Mouse (Mus musculus) midbrain, embryonic 11.5 days (tissue): ENCODE data around the gene Gm21972. TPM values are rescaled to one million over a fixed set of nuclear protein-coding genes. Genes with fewer than 3 reads are reported as not detected.

Source experiments
- ATAC-seq: fragments of 200-750 bp; cut with Nextera tagmentation; 2 replicates; pipeline ENCODE4 v1.8.0; 2017; ENCODE audit warnings: moderate TSS enrichment, moderate library complexity; ENCODE audit not compliant: low FRiP score
- DNase-seq: peaks from one replicate; pipeline ENCODE4 v3.0.0; 2015; ENCODE audit warnings: low spot score; ENCODE audit errors: missing footprints
- H3K27ac ChIP-seq: fragments of 300-500 bp; sonication (generic); 2 replicates; pipeline ENCODE4 v1.5.1; 2014; ENCODE audit warnings: low read depth, low read length
- H3K27me3 ChIP-seq: fragments of 300-500 bp; sonication (generic); 2 replicates; pipeline ENCODE4 v1.6.1; 2014; ENCODE audit warnings: mild to moderate bottlenecking, low read length, moderate library complexity, mixed read lengths; ENCODE audit not compliant: control insufficient read depth, insufficient read depth
- H3K36me3 ChIP-seq: fragments of 300-500 bp; sonication (generic); 2 replicates; pipeline ENCODE4 v1.6.1; 2014; ENCODE audit warnings: mild to moderate bottlenecking, low read length, moderate library complexity, mixed read lengths; ENCODE audit not compliant: control insufficient read depth, insufficient read depth
- H3K4me1 ChIP-seq: fragments of 300-500 bp; sonication (generic); 2 replicates; pipeline ENCODE4 v1.6.1; 2014; ENCODE audit warnings: low read length; ENCODE audit not compliant: control insufficient read depth, insufficient read depth
- H3K4me2 ChIP-seq: fragments of 300-500 bp; sonication (generic); 2 replicates; pipeline ENCODE4 v1.6.1; 2014; ENCODE audit warnings: mild to moderate bottlenecking, moderate library complexity
- H3K4me3 ChIP-seq: fragments of 300-500 bp; sonication (generic); 2 replicates; pipeline ENCODE4 v1.5.1; 2014; ENCODE audit warnings: low read depth, low read length
- H3K9ac ChIP-seq: fragments of 300-500 bp; sonication (generic); 2 replicates; pipeline ENCODE4 v1.6.1; 2014; ENCODE audit warnings: low read length
- H3K9me3 ChIP-seq: fragments of 300-500 bp; sonication (generic); 2 replicates; pipeline ENCODE4 v1.6.1; 2016; ENCODE audit warnings: low read length; ENCODE audit not compliant: control insufficient read depth
- WGBS: fragments of 180-500 bp; shearing (Covaris S2); extraction: QIAGEN DNeasy Blood & Tissue Kit; methylation state at CpG from one replicate; pipeline ENCODE4 v1.1.7; 2014; 5-methylcytosine and 5-hydroxymethylcytosine counted together
- polyA plus RNA-seq: library from polyadenylated mRNA; unstranded; fragments of >200 nt; fragmentation: Nextera tagmentation; extraction: Ambion mirVana; gene quantifications from 2 replicates; pipeline ENCODE4 v1.2.1, GENCODE M21; 2014

Gene Gm21972
- polyA plus RNA-seq, 1 experiment from 2014 or later: 0.40 TPM

DNA sequence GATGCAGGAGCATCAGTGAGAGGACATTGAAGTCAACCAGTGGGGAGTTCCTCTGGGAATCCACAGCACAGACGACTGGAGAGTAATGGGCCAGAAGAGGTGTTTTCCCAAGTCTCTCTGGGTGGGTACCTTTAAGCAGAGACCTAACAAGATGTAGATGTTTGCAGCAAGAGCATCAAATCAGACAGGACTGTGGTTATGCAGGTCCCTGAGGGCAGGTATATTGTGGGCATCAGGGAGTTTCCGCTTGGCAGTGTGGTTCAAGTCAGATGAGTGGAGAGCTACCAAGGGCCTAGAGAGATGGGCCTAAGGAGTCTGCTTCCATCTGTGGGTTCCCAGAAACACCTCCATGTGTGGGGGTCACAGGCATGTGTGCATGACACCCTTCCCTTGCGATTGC, 22.6 kb downstream of the Gm21972 start:
- WGBS: 83% methylated on average over 3 of the region's 3 CpGs
- 0 out of 2 replicates have a peak overlapping the region, but pooled peaks have one; percentile 17 for H3K9ac ChIP-seq
- H3K4me2 ChIP-seq: no peak overlapping the region
- peaks cover 12% of the 10 kb centered on the region for H3K4me1 ChIP-seq
- H3K4me3 ChIP-seq: no peak overlapping the region
- H3K9me3 ChIP-seq: no peaks in the 10 kb centered on the region
- H3K36me3 ChIP-seq: peaks cover 9% of the 10 kb centered on the region; the same call in 1 of the 2 replicates
- ATAC-seq: no peak
- H3K27me3 ChIP-seq: no peaks in the 10 kb centered on the region
- H3K27ac ChIP-seq: no peak overlapping the region
- no peak for DNase-seq

DNA sequence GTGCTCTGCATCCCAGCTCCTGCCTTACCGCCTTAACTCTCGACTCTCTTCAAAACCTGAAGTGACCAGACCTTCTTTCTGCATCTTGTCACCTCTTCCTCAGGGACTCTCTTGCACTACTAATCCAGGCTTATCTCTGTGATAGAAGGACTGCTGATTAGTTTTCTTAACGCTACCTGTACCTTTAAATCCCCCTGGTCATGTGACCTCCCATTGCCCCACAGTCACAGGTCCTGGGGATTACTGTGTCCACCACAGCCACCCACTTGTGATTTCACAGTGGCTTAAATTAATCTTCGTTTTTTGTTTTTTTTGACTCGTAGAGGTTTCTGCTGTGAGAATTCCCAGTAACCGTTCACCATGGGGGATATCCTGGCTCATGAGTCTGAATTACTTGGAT, 23.2 kb downstream of the Gm21972 start:
- H3K9ac ChIP-seq: no peak overlapping the region
- H3K4me2 ChIP-seq: no peak overlapping the region
- 90% methylated on average over 6 of the region's 6 CpGs for WGBS
- peaks cover 9% of the 10 kb centered on the region; the same call in 1 of the 2 replicates for H3K36me3 ChIP-seq
- no peak overlapping the region for H3K27ac ChIP-seq
- no peaks in the 10 kb centered on the region for H3K9me3 ChIP-seq
- H3K27me3 ChIP-seq: no peaks in the 10 kb centered on the region
- H3K4me3 ChIP-seq: no peak overlapping the region
- DNase-seq (no peak), ATAC-seq (no peak)
- H3K4me1 ChIP-seq: peaks cover 12% of the 10 kb centered on the region

DNA sequence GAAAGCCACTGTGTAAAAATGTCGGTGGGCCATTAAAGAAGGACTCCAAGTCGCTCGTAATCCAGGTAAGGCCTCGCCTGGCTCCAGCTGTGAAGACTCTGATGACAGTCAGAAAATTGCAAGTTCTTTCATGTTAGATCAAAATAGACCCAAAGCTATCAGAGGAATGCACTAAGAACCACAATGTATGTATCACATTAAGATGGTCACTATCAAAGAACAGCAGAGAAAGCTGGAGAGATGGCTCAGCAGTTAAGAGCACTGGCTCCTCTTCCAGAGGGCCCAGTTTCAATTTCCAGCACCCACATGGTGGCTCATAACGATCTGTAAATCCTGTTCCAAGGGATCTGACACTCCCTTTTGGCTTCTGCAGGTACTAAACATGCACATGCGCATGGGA, 26.6 kb downstream of the Gm21972 start:
- ATAC-seq (no peak), DNase-seq (no peak)
- Histone ChIP-seq H3K9me3 (no peaks in the 10 kb centered on the region), H3K36me3 (peaks cover 9% of the 10 kb centered on the region; the same call in 1 of the 2 replicates), H3K9ac (no peak overlapping the region), H3K27me3 (no peaks in the 10 kb centered on the region), H3K4me1 (peaks cover 6% of the 10 kb centered on the region), H3K27ac (no peak overlapping the region), H3K4me3 (no peak overlapping the region), H3K4me2 (no peak overlapping the region)
- 95% methylated on average over 6 of the region's 6 CpGs for WGBS

- no peaks in the 10 kb centered on the region for H3K9me3 ChIP-seq
- no peak for DNase-seq
- peaks cover 9% of the 10 kb centered on the region; the same call in 1 of the 2 replicates for H3K36me3 ChIP-seq
- H3K27me3 ChIP-seq: no peaks in the 10 kb centered on the region
- no peak overlapping the region for H3K27ac ChIP-seq
- peaks cover 2% of the 10 kb centered on the region for H3K4me1 ChIP-seq
- ATAC-seq: no peak
- WGBS: 98% methylated on average over 5 of the region's 5 CpGs
- H3K4me3 ChIP-seq: no peak overlapping the region
- H3K9ac ChIP-seq: no peak overlapping the region
- no peak overlapping the region for H3K4me2 ChIP-seq
Measured at GRCm38 (mm10) chr1:86160479-86160878, 27.0 kb downstream of the Gm21972 start.

GRCm38 (mm10) chr1:86161061-86161460, 27.6 kb downstream of the Gm21972 start:
- Histone ChIP-seq H3K36me3 (peaks cover 9% of the 10 kb centered on the region; the same call in 1 of the 2 replicates), H3K9ac (no peak overlapping the region), H3K4me1 (no peaks in the 10 kb centered on the region), H3K9me3 (no peaks in the 10 kb centered on the region), H3K4me3 (no peak overlapping the region), H3K27ac (no peak overlapping the region), H3K27me3 (no peaks in the 10 kb centered on the region), H3K4me2 (no peak overlapping the region)
- ATAC-seq: no peak
- DNase-seq: no peak
- WGBS: 98% methylated on average over 5 of the region's 5 CpGs

DNA sequence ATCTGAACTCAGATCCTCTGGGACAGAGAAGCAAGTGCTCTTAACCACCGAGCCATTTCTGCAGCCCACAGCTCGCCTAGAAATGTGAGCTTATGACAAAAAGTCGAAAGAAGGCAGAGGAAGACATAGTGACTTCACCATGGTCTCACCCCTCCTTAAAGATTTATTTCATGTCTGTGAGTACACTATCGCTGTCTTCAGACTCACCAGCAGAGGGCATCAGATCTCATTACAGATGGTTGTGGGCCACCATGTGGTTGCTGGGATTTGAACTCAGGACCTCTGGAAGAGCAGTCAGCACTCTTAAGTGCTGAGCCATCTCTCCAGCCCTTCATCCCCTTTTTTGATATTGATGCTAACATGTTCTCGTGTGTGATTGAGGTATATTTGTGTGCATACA, 41.2 kb downstream of the Gm21972 start:
- Histone ChIP-seq H3K4me2 (no peak overlapping the region), H3K27me3 (no peaks in the 10 kb centered on the region)

DNA sequence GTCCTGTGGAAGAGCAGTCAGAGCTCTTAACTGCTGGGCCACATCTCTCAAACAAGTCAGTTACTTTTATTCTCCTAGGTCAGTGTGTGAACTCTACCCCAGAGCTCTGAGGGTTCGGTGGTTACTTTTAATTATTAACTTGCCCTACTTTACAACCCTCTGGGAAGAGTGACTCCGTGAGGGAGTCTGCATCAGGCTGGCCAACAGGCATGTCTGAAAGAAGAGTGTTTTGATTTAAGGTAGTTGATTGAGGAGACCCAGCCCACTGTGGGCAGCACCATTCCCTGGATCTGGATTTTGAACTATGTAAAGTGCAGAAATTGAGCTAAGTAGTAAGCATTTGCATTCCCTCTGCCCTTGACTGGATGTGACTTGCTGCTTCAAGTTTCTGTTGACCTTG, 42.6 kb downstream of the Gm21972 start:
- ATAC-seq: no peak
- Histone ChIP-seq H3K4me3 (no peak overlapping the region), H3K4me2 (no peak overlapping the region), H3K36me3 (peaks cover 3% of the 10 kb centered on the region), H3K9ac (no peak overlapping the region), H3K27me3 (no peaks in the 10 kb centered on the region), H3K27ac (no peak overlapping the region), H3K4me1 (no peaks in the 10 kb centered on the region), H3K9me3 (no peaks in the 10 kb centered on the region)
- DNase-seq: no peak
- WGBS: 91% methylated on average over 2 of the region's 2 CpGs

More for the DNA sequence above, 41.2 kb downstream of the Gm21972 start:
- no peaks in the 10 kb centered on the region for H3K9me3 ChIP-seq
- no peak overlapping the region for H3K4me3 ChIP-seq
- ATAC-seq (no peak), DNase-seq (no peak)
- no peak overlapping the region for H3K9ac ChIP-seq
- peaks cover 3% of the 10 kb centered on the region for H3K36me3 ChIP-seq
- no peak overlapping the region for H3K27ac ChIP-seq
- WGBS: 94% methylated on average over 5 of the region's 5 CpGs
- no peaks in the 10 kb centered on the region for H3K4me1 ChIP-seq

DNA sequence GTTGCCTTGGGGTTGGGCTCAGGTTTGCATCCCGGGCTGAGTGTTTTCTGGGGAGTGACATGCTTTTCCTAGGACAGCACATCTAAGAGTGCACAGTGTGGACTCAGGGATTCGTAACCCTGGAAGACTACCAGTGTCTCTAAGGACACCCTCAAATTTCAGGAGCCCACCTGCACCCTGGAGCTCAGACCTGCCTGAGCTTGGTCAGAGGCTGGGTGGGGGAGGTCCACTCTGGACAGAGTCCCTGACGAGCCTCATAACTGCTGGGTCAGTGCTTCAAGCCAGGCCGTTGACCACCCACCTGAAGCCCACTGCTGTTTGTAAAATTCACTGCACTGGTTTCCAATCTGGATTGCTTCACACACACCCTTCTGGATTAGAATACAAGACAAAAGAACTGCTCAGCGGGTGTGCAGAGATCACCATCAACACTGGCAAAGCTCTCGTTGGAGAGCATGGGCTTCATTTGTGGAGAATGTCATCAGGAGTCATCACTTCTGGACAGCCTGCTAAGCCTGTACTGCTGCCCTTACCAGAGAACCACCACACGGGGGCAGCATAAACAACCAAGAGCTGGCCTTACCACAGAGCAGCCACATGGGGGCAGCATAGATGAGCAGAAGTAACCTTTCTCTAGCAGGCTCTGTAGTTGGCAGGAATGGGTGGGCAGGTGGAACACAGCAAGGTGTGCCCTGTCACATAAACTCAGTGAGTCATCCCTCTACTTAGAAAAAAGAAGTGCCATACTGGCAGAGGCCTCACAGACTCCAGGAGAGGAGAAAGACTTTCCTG, 45.2 kb downstream of the Gm21972 start:
- no peak overlapping the region for H3K4me2 ChIP-seq
- no peak overlapping the region for H3K9ac ChIP-seq
- 47% methylated on average over 7 of the region's 7 CpGs for WGBS
- H3K4me3 ChIP-seq: no peak overlapping the region
- ATAC-seq (peak; percentile 75), DNase-seq (peak; percentile 93)
- no peak overlapping the region for H3K27ac ChIP-seq
- H3K9me3 ChIP-seq: no peaks in the 10 kb centered on the region
- no peaks in the 10 kb centered on the region for H3K27me3 ChIP-seq
- H3K36me3 ChIP-seq: no peaks in the 10 kb centered on the region; the same call in 1 of the 2 replicates
- H3K4me1 ChIP-seq: no peaks in the 10 kb centered on the region

DNA sequence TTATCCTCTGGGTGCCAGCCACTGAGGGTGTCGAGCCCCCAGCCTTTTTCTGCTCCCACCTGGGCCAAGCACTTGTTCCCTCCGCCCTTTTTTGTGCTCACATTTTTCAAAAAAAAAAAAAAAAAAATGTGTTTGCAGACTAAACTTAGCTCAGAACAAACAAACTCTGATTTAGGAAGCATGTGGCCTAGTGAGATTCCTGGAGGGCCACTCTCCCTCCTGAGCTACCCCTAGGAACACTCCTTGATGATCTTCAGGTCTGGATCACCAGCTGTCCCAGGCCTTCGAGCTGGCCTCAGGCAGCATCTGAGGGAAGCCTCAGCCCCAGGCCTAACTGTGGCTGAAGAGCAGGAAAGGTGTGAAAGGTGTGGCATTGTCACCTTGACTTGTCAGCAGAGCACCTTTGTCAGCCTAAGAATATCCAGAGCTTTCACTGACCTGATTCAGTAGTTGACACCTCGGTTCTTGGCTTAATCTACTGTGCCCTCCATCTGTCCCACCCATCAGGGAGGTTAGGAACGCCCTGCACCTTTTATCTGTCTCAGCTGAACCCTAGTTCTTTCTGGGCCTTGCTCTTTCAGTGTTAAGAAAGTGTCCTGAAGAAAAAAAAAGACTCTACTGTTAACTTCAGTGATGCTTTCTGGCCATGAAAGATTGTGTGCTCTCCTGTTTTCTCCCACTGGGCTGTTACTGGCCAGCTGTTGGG, 48.7 kb downstream of the Gm21972 start:
- DNase-seq (no peak), ATAC-seq (no peak)
- H3K27ac ChIP-seq: no peak overlapping the region
- WGBS: 83% methylated on average over 5 of the region's 5 CpGs
- H3K9ac ChIP-seq: no peak overlapping the region
- no peak overlapping the region for H3K4me2 ChIP-seq
- H3K9me3 ChIP-seq: no peaks in the 10 kb centered on the region
- no peaks in the 10 kb centered on the region for H3K27me3 ChIP-seq
- no peak overlapping the region for H3K4me3 ChIP-seq
- H3K36me3 ChIP-seq: no peaks in the 10 kb centered on the region
- H3K4me1 ChIP-seq: no peaks in the 10 kb centered on the region
